Mouse (Mus musculus): ENCODE data around the gene 2310057M21Rik. TPM values are rescaled to one million over a fixed set of nuclear protein-coding genes. Genes with fewer than 3 reads are reported as not detected.

Gene 2310057M21Rik
- polyA plus RNA-seq, 2 experiments: 4.6 to 9.2 TPM

DNA sequence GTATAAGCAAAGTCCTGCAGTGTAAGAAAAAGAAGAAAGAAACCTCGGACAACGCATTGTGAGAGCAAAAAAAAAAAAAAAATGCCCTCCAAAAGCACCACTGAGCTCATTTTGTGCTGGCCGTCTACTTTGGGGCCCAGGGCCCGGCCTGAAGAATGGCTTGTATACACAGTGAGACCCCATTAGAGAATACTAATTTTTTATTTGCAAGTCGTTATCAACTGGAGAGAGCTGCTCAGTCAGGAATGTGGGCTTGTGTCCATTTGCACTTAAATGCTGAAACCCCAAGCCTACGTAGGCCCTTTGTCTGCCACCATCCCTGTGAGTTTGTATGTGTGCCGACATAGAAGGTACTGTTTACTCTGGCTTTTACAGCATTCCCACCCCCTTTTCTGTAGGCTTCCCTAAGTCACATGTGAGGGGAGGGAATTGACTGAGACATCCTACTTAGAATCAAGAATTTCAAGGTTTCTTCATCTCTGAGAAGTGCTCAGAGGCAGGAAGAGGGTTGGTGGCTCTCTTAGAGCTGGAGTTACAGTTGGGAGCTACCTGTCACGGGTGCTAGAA is 25.0 kb downstream of the 2310057M21Rik start:
- no peak overlapping the region for H3K27ac ChIP-seq
- H3K27me3 ChIP-seq (ENCODE audit: control insufficient read depth, insufficient read depth, low read length): no peaks in the 10 kb centered on the region
- DNase-seq (ENCODE audit: low read depth in 3 of 3, low spot score in 3 of 3): no peak

GRCm38 (mm10) chr7:131333564-131333963 is 29.0 kb downstream of the 2310057M21Rik start, which contains the start of gene Fam24a:
Fam24a (plus strand) TSS chr7:131333864.
- DNase-seq (ENCODE audit: low read depth in 3 of 3, low spot score in 3 of 3) (no peak), ATAC-seq (ENCODE audit: insufficient read depth) (no peak)
- Histone ChIP-seq H3K36me3 (replicated peaks; ENCODE audit: control insufficient read depth, insufficient read depth, low read depth) (no peaks in the 10 kb centered on the region), H3K4me3 (ENCODE audit: insufficient read depth in 1 of 2, low read depth in 2 of 2, low read length in 2 of 2) (no peak within 1 kb of the TSS), H3K27ac (no peak within 1 kb of the TSS), H3K9ac (replicated peaks) (no peak within 1 kb of the TSS), H3K4me2 (ENCODE audit: low read depth) (no peak within 1 kb of the TSS), H3K27me3 (ENCODE audit: control insufficient read depth, insufficient read depth, low read length) (no peaks in the 10 kb centered on the region), H3K4me1 (replicated peaks; ENCODE audit: control insufficient read depth in 2 of 2, insufficient read depth in 2 of 2, low read length in 1 of 2) (no peaks in the 10 kb centered on the region), H3K9me3 (ENCODE audit: control insufficient read depth, low read length) (no peaks in the 10 kb centered on the region)
- TF ChIP-seq CTCF (IDR thresholded peaks at IDR 0.05; ENCODE audit: low read depth) (no peak), EP300 (IDR thresholded peaks at IDR 0.05; ENCODE audit: low read depth) (no peak)
- 46% methylated on average over 1 of the region's 1 CpGs for WGBS (ENCODE audit: insufficient replicate concordance)

More for the DNA sequence above, 25.0 kb downstream of the 2310057M21Rik start:
- WGBS (ENCODE audit: insufficient replicate concordance): 64% methylated on average over 8 of the region's 8 CpGs
- peaks cover 6% of the 10 kb centered on the region for H3K36me3 ChIP-seq (replicated peaks; ENCODE audit: control insufficient read depth, insufficient read depth, low read depth)
- no peak overlapping the region for H3K9ac ChIP-seq (replicated peaks)
- H3K9me3 ChIP-seq (ENCODE audit: control insufficient read depth, low read length): no peaks in the 10 kb centered on the region
- no peak overlapping the region for H3K4me2 ChIP-seq (ENCODE audit: low read depth)
- TF ChIP-seq CTCF (IDR thresholded peaks at IDR 0.05; ENCODE audit: low read depth): no peak
- no peak for TF ChIP-seq EP300 (IDR thresholded peaks at IDR 0.05; ENCODE audit: low read depth)
- ATAC-seq (ENCODE audit: insufficient read depth): no peak
- H3K4me3 ChIP-seq (ENCODE audit: insufficient read depth in 1 of 2, low read depth in 2 of 2, low read length in 2 of 2): no peak overlapping the region
- no peaks in the 10 kb centered on the region for H3K4me1 ChIP-seq (replicated peaks; ENCODE audit: control insufficient read depth in 2 of 2, insufficient read depth in 2 of 2, low read length in 1 of 2)

- Histone ChIP-seq H3K4me3 (ENCODE audit: insufficient read depth in 1 of 2, low read depth in 2 of 2, low read length in 2 of 2) (no peak overlapping the region), H3K9me3 (ENCODE audit: control insufficient read depth, low read length) (no peaks in the 10 kb centered on the region), H3K27me3 (ENCODE audit: control insufficient read depth, insufficient read depth, low read length) (no peaks in the 10 kb centered on the region), H3K4me2 (ENCODE audit: low read depth) (no peak overlapping the region), H3K9ac (replicated peaks) (no peak overlapping the region), H3K4me1 (replicated peaks; ENCODE audit: control insufficient read depth in 2 of 2, insufficient read depth in 2 of 2, low read length in 1 of 2) (no peaks in the 10 kb centered on the region), H3K36me3 (replicated peaks; ENCODE audit: control insufficient read depth, insufficient read depth, low read depth) (no peaks in the 10 kb centered on the region), H3K27ac (no peak overlapping the region)
- DNase-seq (ENCODE audit: low read depth in 3 of 3, low spot score in 3 of 3): no peak
- TF ChIP-seq CTCF (IDR thresholded peaks at IDR 0.05; ENCODE audit: low read depth): no peak
- TF ChIP-seq EP300 (IDR thresholded peaks at IDR 0.05; ENCODE audit: low read depth): no peak
- no peak for ATAC-seq (ENCODE audit: insufficient read depth)
- 40% methylated on average over 2 of the region's 2 CpGs for WGBS (ENCODE audit: insufficient replicate concordance)
Measured at GRCm38 (mm10) chr7:131331688-131332087, 30.9 kb downstream of the 2310057M21Rik start.

DNA sequence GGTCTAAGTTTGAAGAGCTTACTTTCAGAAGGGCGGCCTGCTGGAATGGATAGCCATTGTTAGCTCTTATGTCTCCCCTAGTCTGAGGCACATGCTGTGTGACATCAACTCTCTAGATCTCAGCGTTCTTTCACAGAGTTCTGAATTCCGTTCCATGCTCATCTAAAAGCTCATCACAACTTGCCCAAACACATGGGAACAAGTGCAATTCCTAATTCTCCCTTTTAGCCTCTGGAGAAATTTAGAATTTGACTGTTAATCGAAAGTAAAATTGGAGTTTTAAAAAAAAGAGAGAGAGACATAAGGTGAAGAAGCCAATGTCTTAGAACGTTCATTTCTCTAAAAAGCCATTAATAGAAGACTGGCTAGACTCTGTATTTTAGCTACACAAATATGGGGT is 33.1 kb downstream of the 2310057M21Rik start, which contains the start of gene Fam24b:
Fam24b (minus strand) TSS at position 101 of the 400 bp plus-strand sequence.
- 66% methylated on average over 5 of the region's 5 CpGs for WGBS (ENCODE audit: insufficient replicate concordance)
- H3K9ac ChIP-seq (replicated peaks): no peak within 1 kb of the TSS

DNA sequence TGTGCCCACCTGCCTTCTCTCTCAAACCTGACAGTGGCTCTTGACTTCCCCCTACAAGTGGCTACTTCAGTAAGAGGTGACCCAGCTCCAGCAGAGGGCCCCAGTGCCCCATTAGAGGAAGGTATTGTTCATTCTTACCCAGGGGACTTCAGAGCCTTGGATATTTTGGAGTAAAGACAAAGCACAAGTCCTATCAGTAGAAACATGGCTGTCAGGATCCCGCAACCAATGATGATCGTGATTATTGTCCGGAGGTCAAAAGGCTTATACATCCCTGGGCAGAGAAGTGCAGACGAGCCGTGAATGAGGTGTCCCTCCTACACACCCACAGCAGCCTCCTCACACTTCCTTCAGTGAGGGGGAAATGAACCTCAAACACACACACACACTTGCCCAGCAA is 35.5 kb downstream of the 2310057M21Rik start:
- H3K4me2 ChIP-seq (ENCODE audit: low read depth): no peak overlapping the region
- TF ChIP-seq CTCF (IDR thresholded peaks at IDR 0.05; ENCODE audit: low read depth) (no peak), EP300 (IDR thresholded peaks at IDR 0.05; ENCODE audit: low read depth) (no peak)
- no peak overlapping the region for H3K9ac ChIP-seq (replicated peaks)
- no peak for ATAC-seq (ENCODE audit: insufficient read depth)
- no peak for DNase-seq (ENCODE audit: low read depth in 3 of 3, low spot score in 3 of 3)
- H3K4me3 ChIP-seq (ENCODE audit: insufficient read depth in 1 of 2, low read depth in 2 of 2, low read length in 2 of 2): no peak overlapping the region
- H3K27ac ChIP-seq: no peak overlapping the region
- no peaks in the 10 kb centered on the region for H3K4me1 ChIP-seq (replicated peaks; ENCODE audit: control insufficient read depth in 2 of 2, insufficient read depth in 2 of 2, low read length in 1 of 2)
- 76% methylated on average over 5 of the region's 5 CpGs for WGBS (ENCODE audit: insufficient replicate concordance)
- no peaks in the 10 kb centered on the region for H3K27me3 ChIP-seq (ENCODE audit: control insufficient read depth, insufficient read depth, low read length)
- H3K36me3 ChIP-seq (replicated peaks; ENCODE audit: control insufficient read depth, insufficient read depth, low read depth): no peaks in the 10 kb centered on the region
- H3K9me3 ChIP-seq (ENCODE audit: control insufficient read depth, low read length): no peaks in the 10 kb centered on the region

More for the DNA sequence above, 33.1 kb downstream of the 2310057M21Rik start, which contains the start of gene Fam24b:
- H3K36me3 ChIP-seq (replicated peaks; ENCODE audit: control insufficient read depth, insufficient read depth, low read depth): no peaks in the 10 kb centered on the region
- no peak within 1 kb of the TSS for H3K27ac ChIP-seq
- H3K4me1 ChIP-seq (replicated peaks; ENCODE audit: control insufficient read depth in 2 of 2, insufficient read depth in 2 of 2, low read length in 1 of 2): no peaks in the 10 kb centered on the region
- DNase-seq (ENCODE audit: low read depth in 3 of 3, low spot score in 3 of 3): no peak
- H3K4me2 ChIP-seq (ENCODE audit: low read depth): no peak within 1 kb of the TSS
- TF ChIP-seq CTCF (IDR thresholded peaks at IDR 0.05; ENCODE audit: low read depth) (no peak), EP300 (IDR thresholded peaks at IDR 0.05; ENCODE audit: low read depth) (no peak)
- no peaks in the 10 kb centered on the region for H3K27me3 ChIP-seq (ENCODE audit: control insufficient read depth, insufficient read depth, low read length)
- H3K9me3 ChIP-seq (ENCODE audit: control insufficient read depth, low read length): no peaks in the 10 kb centered on the region
- ATAC-seq (ENCODE audit: insufficient read depth): no peak
- no peak within 1 kb of the TSS for H3K4me3 ChIP-seq (ENCODE audit: insufficient read depth in 1 of 2, low read depth in 2 of 2, low read length in 2 of 2)

All from liver, embryonic 14.5 days (tissue).